ENCODE assay signal across 8 mouse cellular contexts in the genomic region with DNA sequence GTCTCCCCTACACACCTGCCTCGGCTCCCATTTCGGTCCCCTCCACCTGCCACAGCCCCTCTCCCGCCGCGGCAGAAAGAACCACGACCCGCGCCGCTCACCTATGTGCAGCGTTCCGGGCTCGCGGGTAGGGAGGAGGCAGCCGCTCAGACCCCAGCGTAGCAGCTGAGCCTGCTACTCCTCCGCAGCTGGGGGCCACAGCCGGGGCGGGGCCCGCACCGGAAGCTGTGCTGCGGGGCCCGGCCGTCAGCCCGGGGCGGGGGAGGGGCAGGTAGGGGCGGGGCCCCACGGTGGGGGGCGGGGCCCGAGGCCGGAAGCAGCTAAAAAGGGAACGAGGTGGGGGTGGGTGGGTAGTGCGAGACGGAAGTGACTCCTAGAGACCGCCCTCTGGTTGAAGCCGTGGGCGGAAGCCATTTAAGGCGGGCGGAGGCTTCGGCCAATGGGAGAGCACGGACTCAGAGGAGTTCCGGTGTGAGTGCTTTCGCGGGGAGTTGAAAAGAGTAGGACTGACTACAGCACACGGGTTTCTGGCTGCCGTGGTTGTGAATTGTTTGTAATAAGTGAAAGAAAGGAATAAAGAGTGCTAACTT. TPM values are rescaled to one million over a fixed set of nuclear protein-coding genes. Genes with fewer than 3 reads are reported as not detected.
A peak's percentile ranks its signal among the peaks of the same experiment; 100 is the strongest.
DNase-seq lines count a peak whose midpoint lies in the region; ATAC-seq and TF ChIP-seq lines count a peak whose summit lies in the region.

A gene (minus strand): TSS at position 213 of the 590 bp plus-strand sequence.

- WGBS in bone marrow, adult 2 months: 1% methylated on average over 45 of the region's 45 CpGs
- 2% methylated on average over 41 of the region's 45 CpGs for WGBS in embryonic facial prominence, embryonic 15.5 days
- under 1% methylated on average over 42 of the region's 45 CpGs for WGBS in kidney, embryonic 14.5 days
- WGBS in limb, embryonic 15.5 days: under 1% methylated on average over 45 of the region's 45 CpGs

- H3K4me2 ChIP-seq in embryonic facial prominence, embryonic 15.5 days (replicated peaks): peak within 1 kb of the TSS; percentile 89
- H3K4me2 ChIP-seq in kidney, embryonic 14.5 days (replicated peaks; ENCODE audit: low read depth, low read length): peak within 1 kb of the TSS; percentile 82
- H3K4me2 ChIP-seq in limb, embryonic 15.5 days: peak within 1 kb of the TSS; percentile 95

- no peaks in the 10 kb centered on the region for H3K9me3 ChIP-seq in embryonic facial prominence, embryonic 15.5 days (replicated peaks)
- H3K9me3 ChIP-seq in kidney, embryonic 14.5 days (ENCODE audit: control insufficient read depth, low read length): no peaks in the 10 kb centered on the region
- H3K9me3 ChIP-seq in limb, embryonic 15.5 days: no peaks in the 10 kb centered on the region

- TF ChIP-seq POLR2A in bone marrow, adult 2 months (IDR thresholded peaks at IDR 0.05; ENCODE audit: borderline replicate concordance, control insufficient read depth, low read depth, low read length): peak; percentile 51; the same call in 1 of the 2 replicates

- ATAC-seq in embryonic facial prominence, embryonic 15.5 days (ENCODE audit: insufficient number of reproducible peaks, low FRiP score, low TSS enrichment, low read depth): peak; percentile 99
- ATAC-seq in kidney, embryonic 14.5 days (ENCODE audit: low FRiP score, low TSS enrichment): peak; percentile 99
- peak; percentile 99 for ATAC-seq in limb, embryonic 15.5 days (ENCODE audit: insufficient number of reproducible peaks, low FRiP score, low TSS enrichment, low read depth)

- H3K9ac ChIP-seq in embryonic facial prominence, embryonic 15.5 days: peak within 1 kb of the TSS; percentile 41
- peak within 1 kb of the TSS; percentile 64 for H3K9ac ChIP-seq in kidney, embryonic 14.5 days (ENCODE audit: low read depth, low read length)
- H3K9ac ChIP-seq in limb, embryonic 15.5 days: peak within 1 kb of the TSS; percentile 51

- TF ChIP-seq CTCF in bone marrow, adult 2 months (IDR thresholded peaks at IDR 0.05; ENCODE audit: control insufficient read depth, insufficient read depth, low read length): no peak

- DNase-seq in 416B (ENCODE audit: low read depth): peak; percentile 96
- DNase-seq in heart, adult 9 months (ENCODE audit: low spot score in 2 of 2): peak; percentile 92 to 93
- peak; percentile 61 to 79 for DNase-seq in monocyte, adult 2 months (ENCODE audit: low read depth in 1 of 2, low spot score in 2 of 2)
- DNase-seq in spleen, postnatal 36 days (ENCODE audit: low spot score in 2 of 2): peak; percentile 95

- no peaks in the 10 kb centered on the region for H3K36me3 ChIP-seq in embryonic facial prominence, embryonic 15.5 days
- H3K36me3 ChIP-seq in kidney, embryonic 14.5 days (ENCODE audit: control insufficient read depth, insufficient read depth, low read length): no peaks in the 10 kb centered on the region; the same call in 1 of the 2 replicates
- no peaks in the 10 kb centered on the region for H3K36me3 ChIP-seq in limb, embryonic 15.5 days

- H3K4me3 ChIP-seq in bone marrow, adult 2 months (replicated peaks; ENCODE audit: control insufficient read depth, low read depth, low read length): peak within 1 kb of the TSS; percentile 83
- H3K4me3 ChIP-seq in embryonic facial prominence, embryonic 15.5 days (replicated peaks): peak within 1 kb of the TSS; percentile 77
- peak within 1 kb of the TSS; percentile 75 for H3K4me3 ChIP-seq in kidney, embryonic 14.5 days (ENCODE audit: low read length)
- peak within 1 kb of the TSS; percentile 76 for H3K4me3 ChIP-seq in limb, embryonic 15.5 days

- peak within 1 kb of the TSS; percentile 89 for H3K27ac ChIP-seq in bone marrow, adult 2 months (ENCODE audit: control insufficient read depth, insufficient read depth, low read depth, low read length, poor library complexity)
- peak within 1 kb of the TSS; percentile 63 for H3K27ac ChIP-seq in embryonic facial prominence, embryonic 15.5 days (replicated peaks)
- no peak within 1 kb of the TSS for H3K27ac ChIP-seq in kidney, embryonic 14.5 days (ENCODE audit: low read depth, low read length)
- H3K27ac ChIP-seq in limb, embryonic 15.5 days: no peak within 1 kb of the TSS

- peaks cover 3% of the 10 kb centered on the region for H3K4me1 ChIP-seq in bone marrow, adult 2 months (ENCODE audit: control insufficient read depth, insufficient read depth, low read length)
- H3K4me1 ChIP-seq in embryonic facial prominence, embryonic 15.5 days: peaks cover 30% of the 10 kb centered on the region
- H3K4me1 ChIP-seq in kidney, embryonic 14.5 days (ENCODE audit: control insufficient read depth, insufficient read depth, low read length): peaks cover 17% of the 10 kb centered on the region; the same call in 1 of the 2 replicates
- H3K4me1 ChIP-seq in limb, embryonic 15.5 days: peaks cover 32% of the 10 kb centered on the region

- H3K27me3 ChIP-seq in embryonic facial prominence, embryonic 15.5 days: peaks cover 13% of the 10 kb centered on the region
- H3K27me3 ChIP-seq in kidney, embryonic 14.5 days (ENCODE audit: control insufficient read depth, insufficient read depth, low read length): peaks cover 14% of the 10 kb centered on the region; the same call in 1 of the 2 replicates
- H3K27me3 ChIP-seq in limb, embryonic 15.5 days: peaks cover 24% of the 10 kb centered on the region

RNA-seq across cellular contexts. Expression of the gene that starts here (rescaled TPM):
- 15.3 and 52.9 TPM in 2 replicates for polyA plus RNA-seq in bone marrow, adult 2 months (2011; ENCODE audit: insufficient read depth, insufficient read length, low replicate concordance, missing spikeins)
- polyA plus RNA-seq in embryonic facial prominence, embryonic 15.5 days (2015; fragmentation: Nextera tagmentation; extraction: Ambion mirVana): 5.1 and 5.5 TPM in 2 replicates
- polyA plus RNA-seq in kidney, embryonic 14.5 days (2014; fragmentation: Nextera tagmentation; extraction: Ambion mirVana): 6.5 and 7.2 TPM in 2 replicates
- 3.6 and 3.8 TPM in 2 replicates for polyA plus RNA-seq in limb, embryonic 15.5 days (2015; fragmentation: Nextera tagmentation; extraction: Ambion mirVana)

Comparison
In these comparisons a context has a peak if more than half of its experiments do, and no peak if none do; other contexts are left out.
1. H3K27ac ChIP-seq: peak in bone marrow, adult 2 months (single experiment) and embryonic facial prominence, embryonic 15.5 days (single experiment); none in kidney, embryonic 14.5 days (single experiment) and limb, embryonic 15.5 days (single experiment).
2. Peak in every context shown above with its lines, with median percentiles within 50 percentile points of each other: DNase-seq, H3K4me3 ChIP-seq, ATAC-seq, H3K4me2 ChIP-seq and H3K9ac ChIP-seq.